Mouse (Mus musculus) midbrain, postnatal 0 days (tissue): ENCODE data around the gene Sel1l. TPM values are rescaled to one million over a fixed set of nuclear protein-coding genes. Genes with fewer than 3 reads are reported as not detected.
A peak's percentile ranks its signal among the peaks of the same experiment; 100 is the strongest.

Source experiments
- ATAC-seq: fragments of 200-750 bp; cut with Nextera tagmentation; 2 replicates; pipeline ENCODE4 v1.8.0; 2017; ENCODE audit warnings: moderate number of reproducible peaks, mild to moderate bottlenecking, moderate TSS enrichment, moderate library complexity; ENCODE audit not compliant: low FRiP score
- DNase-seq: peaks from one replicate; pipeline ENCODE4 v3.0.0-alpha.2; 2015; ENCODE audit warnings: low spot score
- H3K27ac ChIP-seq: fragments of 300-500 bp; sonication (generic); 2 replicates; pipeline ENCODE4 v1.5.1; 2014; ENCODE audit warnings: low read depth, mild to moderate bottlenecking, low read length, mixed read lengths
- H3K27me3 ChIP-seq: fragments of 300-500 bp; sonication (generic); 2 replicates; pipeline ENCODE4 v1.6.1; 2014; ENCODE audit warnings: low read length, control low read depth, mixed read lengths; ENCODE audit not compliant: insufficient read depth
- H3K36me3 ChIP-seq: fragments of 300-500 bp; sonication (generic); 2 replicates; pipeline ENCODE4 v1.6.1; 2014; ENCODE audit warnings: low read length, control low read depth, mixed read lengths; ENCODE audit not compliant: insufficient read depth
- H3K4me1 ChIP-seq: fragments of 300-500 bp; sonication (generic); 2 replicates; pipeline ENCODE4 v1.6.1; 2014; ENCODE audit warnings: mild to moderate bottlenecking, control low read depth, antibody characterized with exemption, low read length, mixed read lengths; ENCODE audit not compliant: insufficient read depth
- H3K4me2 ChIP-seq: fragments of 300-500 bp; sonication (generic); 2 replicates; pipeline ENCODE4 v1.6.1; 2014; ENCODE audit warnings: low read depth, mild to moderate bottlenecking, low read length, mixed read lengths; ENCODE audit not compliant: poor library complexity, severe bottlenecking
- H3K4me3 ChIP-seq: fragments of 300-500 bp; sonication (generic); 2 replicates; pipeline ENCODE4 v1.5.1; 2014; ENCODE audit warnings: low read depth, mild to moderate bottlenecking, low read length, moderate library complexity
- H3K9ac ChIP-seq: fragments of 300-500 bp; sonication (generic); replicated peaks from 2 replicates; pipeline ENCODE4 v1.6.1; 2014; ENCODE audit warnings: mild to moderate bottlenecking, low read length, moderate library complexity, mixed read lengths; ENCODE audit not compliant: poor library complexity, severe bottlenecking
- H3K9me3 ChIP-seq: fragments of 300-500 bp; sonication (generic); 2 replicates; pipeline ENCODE4 v1.6.1; 2016; ENCODE audit warnings: low read length, control low read depth
- CTCF ChIP-seq: IDR thresholded peaks from 2 replicates; pipeline ENCODE4 v1.5.1; 2016; ENCODE audit warnings: antibody characterized with exemption, mild to moderate bottlenecking
- WGBS: fragments of 180-500 bp; shearing (Covaris S2); extraction: QIAGEN DNeasy Blood & Tissue Kit; methylation state at CpG from one replicate; pipeline ENCODE4 v1.1.7; 2014; 5-methylcytosine and 5-hydroxymethylcytosine counted together
- polyA plus RNA-seq: library from polyadenylated mRNA; unstranded; fragments of >200 nt; fragmentation: Nextera tagmentation; extraction: Ambion mirVana; gene quantifications from 2 replicates; pipeline ENCODE4 v1.2.1, GENCODE M21; 2015
- total RNA-seq: library from RNA; depleted of rRNA; stranded (reverse); fragments of >200 nt; gene quantifications from 2 replicates; pipeline ENCODE4 v1.2.3, GENCODE M21; 2014

Sel1l gene
- total and polyA plus RNA-seq, 2 experiments from 2014 or later, result 67.3 to 93.3 TPM

DNA sequence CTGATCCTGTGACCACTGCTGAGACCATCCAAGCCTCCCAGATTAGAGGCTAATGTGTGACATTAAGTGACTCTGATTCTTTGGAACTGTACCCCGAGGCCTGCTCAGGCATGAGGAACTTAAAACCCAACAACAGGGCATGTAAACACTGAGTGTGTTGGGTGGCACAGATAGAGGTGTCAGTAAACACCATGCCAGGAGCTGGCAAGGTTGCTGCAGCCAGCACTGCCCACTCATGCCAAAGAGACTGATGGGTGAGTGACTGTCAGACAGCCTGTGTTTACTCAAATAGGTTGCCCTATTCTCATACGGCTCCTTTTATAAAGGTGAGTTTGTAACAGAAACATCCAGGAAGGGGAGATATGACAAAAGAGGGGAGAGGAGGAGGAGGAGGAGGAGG, 80.1 kb downstream of the Sel1l start:
- no peak for DNase-seq
- Histone ChIP-seq H3K36me3 (no peaks in the 10 kb centered on the region), H3K27me3 (no peaks in the 10 kb centered on the region), H3K9me3 (no peaks in the 10 kb centered on the region), H3K4me2 (no peak overlapping the region), H3K4me1 (no peaks in the 10 kb centered on the region), H3K4me3 (no peak overlapping the region), H3K27ac (no peak overlapping the region), H3K9ac (no peak overlapping the region)
- no peak for TF ChIP-seq CTCF
- no peak for ATAC-seq
- WGBS, result 89% methylated on average over 2 of the region's 2 CpGs

DNA sequence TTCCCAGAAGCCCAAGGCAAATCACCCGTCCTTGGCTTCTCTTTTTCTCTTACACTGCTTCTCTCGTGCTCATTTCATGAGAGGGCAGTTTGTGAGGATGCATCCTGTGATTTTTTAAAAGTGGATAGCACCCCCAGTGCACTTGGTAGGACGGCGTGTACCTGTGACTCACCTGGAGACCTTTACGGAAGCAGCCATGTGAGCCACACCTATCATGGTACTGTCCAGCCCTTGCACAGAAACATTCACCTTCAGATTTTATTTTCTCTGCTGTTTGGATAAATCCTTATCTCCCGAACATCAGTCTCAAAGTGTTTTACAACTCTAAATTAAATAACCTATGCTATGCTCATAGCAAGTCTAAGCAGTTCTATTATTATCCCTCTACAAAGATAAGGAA, 80.8 kb downstream of the Sel1l start:
- WGBS, result 89% methylated on average over 6 of the region's 6 CpGs
- no peak overlapping the region for H3K4me3 ChIP-seq
- no peak overlapping the region for H3K27ac ChIP-seq
- no peak for TF ChIP-seq CTCF
- H3K36me3 ChIP-seq, result no peaks in the 10 kb centered on the region
- no peak for DNase-seq
- H3K4me1 ChIP-seq, result no peaks in the 10 kb centered on the region
- H3K9ac ChIP-seq, result no peak overlapping the region
- no peaks in the 10 kb centered on the region for H3K27me3 ChIP-seq
- no peaks in the 10 kb centered on the region for H3K9me3 ChIP-seq
- ATAC-seq, result no peak
- H3K4me2 ChIP-seq, result no peak overlapping the region

DNA sequence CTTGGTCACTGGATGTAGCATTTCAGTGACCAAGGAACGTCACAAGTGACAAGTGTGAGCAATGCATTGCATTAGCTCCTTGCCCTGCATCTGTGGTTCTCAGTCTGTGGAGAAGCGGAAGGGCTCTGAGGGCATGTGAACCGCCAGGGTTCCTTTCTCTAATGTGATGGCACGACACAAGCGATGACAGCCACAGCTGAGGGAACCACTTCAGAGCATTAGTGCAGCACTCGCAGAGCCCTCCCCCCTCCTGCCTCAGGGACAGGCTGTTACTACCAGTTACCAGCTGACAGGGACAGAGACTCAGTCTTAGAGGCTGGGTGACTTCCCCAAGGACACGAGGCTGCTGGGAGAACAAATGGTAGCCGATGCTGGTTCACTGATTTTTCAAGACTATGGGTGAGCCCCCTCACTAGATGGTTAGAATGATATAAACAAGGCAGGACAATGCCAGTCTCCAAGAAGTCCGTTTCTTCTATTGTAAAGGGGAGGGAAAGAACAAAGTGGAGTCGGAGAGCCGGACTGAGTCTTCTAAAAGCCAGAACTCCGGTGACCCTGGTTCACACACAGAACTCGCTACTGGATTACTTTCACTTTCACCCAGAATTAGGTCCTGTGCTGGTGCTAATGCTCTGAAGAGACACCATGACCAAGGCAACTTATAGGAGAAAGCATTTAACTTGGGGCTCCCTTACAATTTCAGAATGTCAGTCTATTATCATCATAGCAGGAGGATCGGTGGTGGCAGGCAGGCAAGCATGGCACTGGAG, 82.4 kb downstream of the Sel1l start:
- ATAC-seq (peak; percentile 73), DNase-seq (peak; percentile 68)
- peak overlapping the region; percentile 20; the same call in 1 of the 2 replicates for H3K4me2 ChIP-seq
- no peak overlapping the region for H3K9ac ChIP-seq
- no peaks in the 10 kb centered on the region for H3K4me1 ChIP-seq
- no peaks in the 10 kb centered on the region for H3K36me3 ChIP-seq
- no peaks in the 10 kb centered on the region for H3K9me3 ChIP-seq
- no peak overlapping the region for H3K4me3 ChIP-seq
- no peak for TF ChIP-seq CTCF
- H3K27me3 ChIP-seq, result no peaks in the 10 kb centered on the region
- no peak overlapping the region for H3K27ac ChIP-seq
- WGBS, result 37% methylated on average over 14 of the region's 14 CpGs

DNA sequence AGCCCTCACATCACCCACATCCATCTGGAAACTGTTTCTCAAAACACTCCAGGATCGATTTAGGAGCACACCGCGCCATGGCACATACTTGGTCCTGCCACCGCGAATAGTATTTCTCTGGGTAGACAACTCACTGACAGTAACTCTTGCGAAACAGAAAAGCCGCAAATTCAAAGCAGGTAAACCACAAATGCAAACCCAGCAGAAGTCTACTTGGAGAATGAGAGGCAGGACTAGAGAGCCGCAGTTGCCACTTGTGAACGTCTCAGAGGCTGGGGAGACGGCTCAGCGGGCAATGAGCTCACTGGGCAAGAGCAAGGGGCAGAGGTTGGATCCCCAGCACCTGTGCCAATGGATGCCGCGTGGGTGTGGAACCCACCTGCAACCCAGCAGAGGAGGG, 83.5 kb downstream of the Sel1l start:
- no peak for DNase-seq
- no peak overlapping the region for H3K4me3 ChIP-seq
- 73% methylated on average over 13 of the region's 13 CpGs for WGBS
- H3K4me1 ChIP-seq, result no peaks in the 10 kb centered on the region
- TF ChIP-seq CTCF, result no peak
- no peak overlapping the region for H3K9ac ChIP-seq
- H3K4me2 ChIP-seq, result no peak overlapping the region
- no peak overlapping the region for H3K27ac ChIP-seq
- H3K36me3 ChIP-seq, result no peaks in the 10 kb centered on the region
- no peaks in the 10 kb centered on the region for H3K27me3 ChIP-seq
- no peak for ATAC-seq
- no peaks in the 10 kb centered on the region for H3K9me3 ChIP-seq

DNA sequence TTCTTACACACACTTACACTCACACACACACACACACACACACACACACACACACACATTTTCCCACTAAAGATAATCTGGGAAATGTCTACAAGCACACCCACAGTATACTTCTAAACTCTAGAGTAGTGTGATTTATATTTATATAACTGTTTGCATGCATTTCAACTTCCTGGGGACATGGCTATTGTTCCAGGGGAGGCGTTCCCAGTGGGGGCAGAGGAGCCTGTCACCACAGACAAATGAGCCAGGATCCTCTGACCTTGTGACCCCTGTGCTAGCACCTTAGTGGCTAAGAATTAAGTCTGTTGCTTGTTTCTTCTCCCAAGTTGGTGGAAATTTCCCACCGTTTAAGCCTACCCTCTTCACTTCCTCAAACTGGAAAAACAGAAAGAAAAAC, 83.9 kb downstream of the Sel1l start:
- TF ChIP-seq CTCF, result no peak
- ATAC-seq, result no peak
- H3K27ac ChIP-seq, result no peak overlapping the region
- H3K4me3 ChIP-seq, result no peak overlapping the region
- no peaks in the 10 kb centered on the region for H3K27me3 ChIP-seq
- no peak overlapping the region for H3K9ac ChIP-seq
- H3K4me1 ChIP-seq, result no peaks in the 10 kb centered on the region
- H3K36me3 ChIP-seq, result no peaks in the 10 kb centered on the region
- no peak overlapping the region for H3K4me2 ChIP-seq
- WGBS, result 18% methylated on average over 2 of the region's 2 CpGs
- H3K9me3 ChIP-seq, result no peaks in the 10 kb centered on the region
- no peak for DNase-seq

DNA sequence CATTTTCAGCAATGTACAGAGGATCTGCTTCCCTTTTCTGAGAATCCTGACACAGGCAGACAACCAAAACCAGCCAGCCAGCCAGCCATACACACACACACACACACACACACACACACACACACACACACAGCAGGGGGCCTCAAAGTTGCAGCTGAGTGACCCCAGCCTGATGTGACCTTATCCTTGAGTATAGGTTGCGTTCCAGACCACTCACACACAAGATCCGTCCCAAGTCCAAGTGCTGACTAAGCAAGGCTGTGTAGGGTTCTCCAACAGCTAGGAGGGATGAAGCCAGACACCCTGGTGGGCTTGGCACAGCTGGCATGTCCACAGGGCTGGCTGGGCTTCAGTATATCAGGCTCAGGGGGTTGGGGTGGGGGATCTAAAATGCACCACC, 84.5 kb downstream of the Sel1l start:
- Histone ChIP-seq H3K9me3 (no peaks in the 10 kb centered on the region), H3K9ac (no peak overlapping the region), H3K4me3 (no peak overlapping the region), H3K4me1 (no peaks in the 10 kb centered on the region), H3K27me3 (no peaks in the 10 kb centered on the region), H3K4me2 (no peak overlapping the region), H3K27ac (no peak overlapping the region), H3K36me3 (no peaks in the 10 kb centered on the region)
- no peak for ATAC-seq
- 75% methylated on average over 2 of the region's 2 CpGs for WGBS
- DNase-seq, result no peak
- no peak for TF ChIP-seq CTCF
